Comparison of ENCODE assay signal across 26 mouse cellular contexts in the genomic region with DNA sequence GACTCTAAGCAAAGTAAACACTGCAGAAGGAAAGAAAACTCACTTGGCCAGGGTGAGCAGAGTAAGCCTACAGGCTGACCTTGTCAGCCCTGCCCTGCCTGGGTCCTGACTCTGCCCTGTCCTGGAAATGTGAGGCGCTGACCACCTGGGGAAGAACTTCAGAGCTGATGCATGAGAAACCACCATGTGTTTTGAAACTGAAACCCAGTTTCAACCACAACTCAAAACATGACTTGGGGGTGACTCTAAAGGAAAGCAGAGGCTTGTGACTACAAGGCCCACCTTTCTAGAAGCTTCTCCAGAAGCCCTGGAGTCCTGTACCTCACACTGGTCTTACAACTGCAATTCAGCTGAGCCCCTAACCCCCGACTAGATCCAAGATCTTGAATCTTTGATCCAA. TPM values are rescaled to one million over a fixed set of nuclear protein-coding genes. Genes with fewer than 3 reads are reported as not detected.
DNase-seq lines count a peak whose midpoint lies in the region; ATAC-seq and TF ChIP-seq lines count a peak whose summit lies in the region.
"Had no signal": no experiment of that assay in that cellular context is flagged by ENCODE, and none has a peak within 500 bp of the region (broad histone marks: within the 10 kb centered on the region; RNA-seq: fewer than 3 reads in every experiment).

No protein-coding gene starts in this region.

- H3K27ac ChIP-seq in midbrain, embryonic 15.5 days, result 0 out of 2 replicates have a peak overlapping the region, but pooled peaks have one; percentile 20
- H3K27ac ChIP-seq in midbrain, embryonic 16.5 days (ENCODE audit: low read length), result no peak overlapping the region
- H3K27ac ChIP-seq in intestine, postnatal 0 days (ENCODE audit: low read depth, low read length), result no peak overlapping the region
- H3K27ac ChIP-seq: hindbrain, embryonic 15.5 days; neural tube, embryonic 13.5 days had no signal

- no peaks in the 10 kb centered on the region for H3K27me3 ChIP-seq in midbrain, embryonic 15.5 days (replicated peaks)
- H3K27me3 ChIP-seq in midbrain, embryonic 16.5 days (ENCODE audit: control insufficient read depth, insufficient read depth, low read depth, low read length), result no peaks in the 10 kb centered on the region; the same call in 1 of the 2 replicates
- H3K27me3 ChIP-seq in intestine, postnatal 0 days (replicated peaks; ENCODE audit: control insufficient read depth, insufficient read depth, low read length), result peaks cover 8% of the 10 kb centered on the region; the same call in 1 of the 2 replicates
- H3K27me3 ChIP-seq: hindbrain, embryonic 15.5 days; Patski had no signal

- H3K4me3 ChIP-seq in midbrain, embryonic 15.5 days, result no peak overlapping the region
- no peak overlapping the region for H3K4me3 ChIP-seq in midbrain, embryonic 16.5 days (ENCODE audit: low read depth, low read length)
- no peak overlapping the region for H3K4me3 ChIP-seq in intestine, postnatal 0 days (ENCODE audit: low read depth, low read length)
- H3K4me3 ChIP-seq: heart, embryonic 12.5 days; hindbrain, embryonic 15.5 days; neural tube, embryonic 13.5 days had no signal

- ATAC-seq in midbrain, embryonic 15.5 days (replicated peaks), result no peak
- no peak for ATAC-seq in midbrain, embryonic 16.5 days
- ATAC-seq in intestine, postnatal 0 days, result no peak
- ATAC-seq: Patski had no signal

- no peaks in the 10 kb centered on the region for H3K36me3 ChIP-seq in midbrain, embryonic 15.5 days (replicated peaks)
- no peaks in the 10 kb centered on the region for H3K36me3 ChIP-seq in midbrain, embryonic 16.5 days (ENCODE audit: control insufficient read depth, insufficient read depth, low read length)
- H3K36me3 ChIP-seq in intestine, postnatal 0 days (ENCODE audit: control insufficient read depth, insufficient read depth), result no peaks in the 10 kb centered on the region
- H3K36me3 ChIP-seq: heart, embryonic 12.5 days; hindbrain, embryonic 15.5 days; neural tube, embryonic 13.5 days had no signal

- no peak overlapping the region for H3K4me2 ChIP-seq in midbrain, embryonic 15.5 days
- H3K4me2 ChIP-seq in midbrain, embryonic 16.5 days (ENCODE audit: low read length), result no peak overlapping the region
- H3K4me2 ChIP-seq in intestine, postnatal 0 days (replicated peaks; ENCODE audit: low read depth), result no peak overlapping the region
- H3K4me2 ChIP-seq: heart, embryonic 12.5 days; hindbrain, embryonic 15.5 days; lung, embryonic 14.5 days; neural tube, embryonic 13.5 days had no signal

- WGBS in midbrain, embryonic 15.5 days, result 80% methylated on average over 2 of the region's 2 CpGs
- WGBS in midbrain, embryonic 16.5 days, result 74% methylated on average over 2 of the region's 2 CpGs
- 53% methylated on average over 2 of the region's 2 CpGs for WGBS in intestine, postnatal 0 days

- H3K4me1 ChIP-seq in midbrain, embryonic 15.5 days, result peaks cover 27% of the 10 kb centered on the region
- H3K4me1 ChIP-seq in midbrain, embryonic 16.5 days (ENCODE audit: control insufficient read depth, insufficient read depth, low read length), result peaks cover 26% of the 10 kb centered on the region
- peaks cover 6% of the 10 kb centered on the region; the same call in 1 of the 2 replicates for H3K4me1 ChIP-seq in intestine, postnatal 0 days (replicated peaks; ENCODE audit: control insufficient read depth, insufficient read depth, low read length)

- no peak for TF ChIP-seq CTCF in intestine, postnatal 0 days (IDR thresholded peaks at IDR 0.05; ENCODE audit: low read depth)

- peak; percentile 36 to 49 for DNase-seq in B cell, adult 2 months
- DNase-seq in CD8-positive naive resting alpha-beta T cell, adult 2 months (ENCODE audit: low read depth in 2 of 2, low spot score in 2 of 2), result peak; percentile 32 to 45
- peak; percentile 67 for DNase-seq in naive thymus-derived CD4-positive, alpha-beta T cell, adult 2 months (ENCODE audit: low read depth)
- DNase-seq in cerebellum, adult 9-11 months, result no peak
- DNase-seq in adrenal gland, postnatal 36 days, result no peak
- DNase-seq: adrenal gland, postnatal 10 days; cerebellum, adult 18-20 months; heart, adult 11 months; heart, postnatal 36 days; kidney, adult 11 months; kidney, postnatal 14 days; left cerebral cortex, postnatal 4 days; liver; lung, embryonic 14.5 days; lung, postnatal 4 days; spleen, adult 18-20 months; thymus, postnatal 4 days had no signal

- H3K9ac ChIP-seq in midbrain, embryonic 15.5 days, result no peak overlapping the region
- H3K9ac ChIP-seq in midbrain, embryonic 16.5 days (ENCODE audit: low read depth, low read length), result no peak overlapping the region
- no peak overlapping the region for H3K9ac ChIP-seq in intestine, postnatal 0 days (ENCODE audit: low read depth, low read length)
- H3K9ac ChIP-seq: heart, embryonic 12.5 days; hindbrain, embryonic 15.5 days; lung, embryonic 14.5 days; neural tube, embryonic 13.5 days had no signal

- no peaks in the 10 kb centered on the region for H3K9me3 ChIP-seq in midbrain, embryonic 15.5 days
- H3K9me3 ChIP-seq in midbrain, embryonic 16.5 days (replicated peaks; ENCODE audit: control insufficient read depth, low read length, poor library complexity, severe bottlenecking), result no peaks in the 10 kb centered on the region
- H3K9me3 ChIP-seq in intestine, postnatal 0 days (ENCODE audit: control insufficient read depth), result no peaks in the 10 kb centered on the region
- H3K9me3 ChIP-seq: heart, embryonic 12.5 days; hindbrain, embryonic 15.5 days; neural tube, embryonic 13.5 days had no signal

RNA-seq across cellular contexts. Expression of a gene that starts 3.6 kb away (rescaled TPM):
- 29.4 and 33.7 TPM in 2 replicates for polyA plus RNA-seq in midbrain, embryonic 15.5 days (2015; fragmentation: Nextera tagmentation; extraction: Ambion mirVana)
- polyA plus RNA-seq in midbrain, embryonic 16.5 days (2015; fragmentation: Nextera tagmentation; extraction: Ambion mirVana), result 26.2 and 34.5 TPM in 2 replicates
- 45.3 and 48.4 TPM in 2 replicates for polyA plus RNA-seq in intestine, postnatal 0 days (2015; fragmentation: Nextera tagmentation; extraction: Ambion mirVana)
- total RNA-seq in adrenal gland, postnatal 36 days (2021), result 100 to 1,000 TPM; 198 to 275 TPM

RNA-seq across cellular contexts. Expression of a gene that starts 17.3 kb away (rescaled TPM):
- 4.3 and 4.8 TPM in 2 replicates for polyA plus RNA-seq in midbrain, embryonic 15.5 days (2015; fragmentation: Nextera tagmentation; extraction: Ambion mirVana)
- 5.1 and 5.8 TPM in 2 replicates for polyA plus RNA-seq in midbrain, embryonic 16.5 days (2015; fragmentation: Nextera tagmentation; extraction: Ambion mirVana)
- 0.22 and 0.34 TPM in 2 replicates for polyA plus RNA-seq in intestine, postnatal 0 days (2015; fragmentation: Nextera tagmentation; extraction: Ambion mirVana)
- total RNA-seq in adrenal gland, postnatal 36 days (2021), result 1 to 10 TPM; 3.4 to 3.9 TPM
- total RNA-seq: ES-E14 had no signal
- polyA plus RNA-seq: activated CD4-positive, CD25-positive, alpha-beta regulatory T cell, adult 4 months; Patski had no signal

RNA-seq across cellular contexts. Expression of a gene that starts 20.6 kb away (rescaled TPM):
- polyA plus RNA-seq in midbrain, embryonic 15.5 days (2015; fragmentation: Nextera tagmentation; extraction: Ambion mirVana), result 0.93 and 1.4 TPM in 2 replicates
- 1.0 and 1.6 TPM in 2 replicates for polyA plus RNA-seq in midbrain, embryonic 16.5 days (2015; fragmentation: Nextera tagmentation; extraction: Ambion mirVana)
- 1.1 and 1.3 TPM in 2 replicates for polyA plus RNA-seq in intestine, postnatal 0 days (2015; fragmentation: Nextera tagmentation; extraction: Ambion mirVana)
- 10 to 100 TPM; 55.5 to 60.8 TPM for total RNA-seq in adrenal gland, postnatal 36 days (2021)
- polyA plus RNA-seq: activated CD4-positive, CD25-positive, alpha-beta regulatory T cell, adult 4 months; Patski had no signal

RNA-seq across cellular contexts. Expression of a gene that starts 53.2 kb away (rescaled TPM):
- 35.7 and 38.2 TPM in 2 replicates for polyA plus RNA-seq in midbrain, embryonic 15.5 days (2015; fragmentation: Nextera tagmentation; extraction: Ambion mirVana)
- polyA plus RNA-seq in midbrain, embryonic 16.5 days (2015; fragmentation: Nextera tagmentation; extraction: Ambion mirVana), result 37.0 and 37.2 TPM in 2 replicates
- polyA plus RNA-seq in intestine, postnatal 0 days (2015; fragmentation: Nextera tagmentation; extraction: Ambion mirVana), result 13.6 and 14.3 TPM in 2 replicates
- 10 to 100 TPM; 36.3 to 37.8 TPM for total RNA-seq in adrenal gland, postnatal 36 days (2021)

Comparison
In these comparisons a context has a peak if more than half of its experiments do, and no peak if none do; other contexts are left out.
1. DNase-seq: peak in B cell, adult 2 months (2 of 2), CD8-positive naive resting alpha-beta T cell, adult 2 months (2 of 2) and naive thymus-derived CD4-positive, alpha-beta T cell, adult 2 months (single experiment); none in cerebellum, adult 9-11 months (single experiment) and adrenal gland, postnatal 36 days (0 of 2).